Mouse (Mus musculus) T-helper 17 cell (primary cell): ENCODE data around the gene Mgarp.
"Not testable (repeated sequence)": the region's sequence is repeated elsewhere in the genome, so short reads cannot be mapped to it uniquely, and the experiment has no call there.

Experiments used
- in situ Hi-C, 2 experiments: fragments of 300-600 bp; cut with MboI, MseI; formaldehyde crosslinking; loops; 1 replicate in 1 of 2; 2 replicates in 1 of 2; pipeline ENCODE4 v1.15.1; 2025; ENCODE audit warnings: high pct_unique_total_duplicates in 2 of 2

The Mgarp gene

DNA sequence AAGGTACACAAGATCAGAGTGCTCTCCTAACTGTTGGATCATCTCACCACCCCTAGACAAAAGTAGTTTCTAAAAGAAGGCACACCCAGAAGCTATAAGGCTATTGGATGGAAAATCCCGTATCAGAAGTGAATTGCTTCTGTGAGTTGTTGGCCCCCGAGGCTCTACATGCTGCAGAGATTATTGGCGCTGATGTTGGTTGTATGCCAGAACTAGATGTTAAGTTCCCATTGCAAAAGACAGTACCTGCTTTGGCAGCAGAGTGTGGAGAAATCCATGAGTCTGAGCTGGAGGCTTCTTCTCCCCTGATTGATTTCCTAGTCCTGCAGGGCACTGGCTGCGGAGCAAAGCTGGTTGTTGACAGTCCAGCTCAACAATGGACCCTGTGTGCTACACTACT, 28.5 kb downstream of the Mgarp start:
- in situ Hi-C loops: no loop called here

DNA sequence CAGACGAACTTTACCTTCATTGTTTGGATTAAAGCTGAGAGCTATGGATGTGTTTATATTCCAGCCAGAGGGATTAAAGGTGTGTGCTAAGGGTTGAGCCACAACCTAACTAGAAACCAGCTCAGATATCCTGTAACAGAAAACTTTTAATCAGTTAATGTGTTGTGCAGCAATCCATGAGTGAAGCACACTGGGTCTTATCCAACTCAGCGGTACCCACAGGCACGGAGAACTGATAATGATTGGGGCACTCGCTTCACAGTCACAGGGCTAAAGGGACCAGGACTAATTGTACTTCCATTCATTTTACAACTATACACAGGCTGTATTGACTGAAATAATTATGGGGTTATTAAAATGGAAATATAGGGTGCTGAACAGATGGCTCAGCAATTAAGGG, 29.6 kb downstream of the Mgarp start:
- in situ Hi-C loops: no loop called here

DNA sequence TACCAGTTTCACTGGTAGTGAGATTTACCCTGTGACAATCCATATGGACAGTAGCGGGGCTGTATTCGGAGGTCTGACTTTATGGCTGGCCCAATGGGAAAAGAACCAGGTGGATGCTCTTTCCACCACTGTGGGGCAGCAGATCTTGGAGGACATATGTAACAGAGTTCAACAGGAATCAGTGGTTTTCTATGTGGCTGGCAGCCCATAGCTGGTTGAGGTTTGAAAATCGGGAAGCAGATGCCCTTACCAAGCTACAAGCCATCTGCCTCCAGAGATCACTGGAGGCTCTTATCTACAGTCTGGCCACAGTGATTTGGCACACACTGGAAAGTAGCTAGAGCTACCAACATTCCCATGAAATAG, 31.0 kb downstream of the Mgarp start:
- in situ Hi-C loops: no loop called here

GRCm38 (mm10) chr3:51364703-51365516, 31.6 kb downstream of the Mgarp start:
- in situ Hi-C loops: loop anchor here (5.0 kb wide), 2 partner anchors 78 to 133 kb away; no protein-coding TSS in a partner anchor

GRCm38 (mm10) chr3:51361066-51361465, 35.5 kb downstream of the Mgarp start:
- in situ Hi-C loops: loop anchor here (5.0 kb wide), 2 partner anchors 74 to 129 kb away; no protein-coding TSS in a partner anchor

DNA sequence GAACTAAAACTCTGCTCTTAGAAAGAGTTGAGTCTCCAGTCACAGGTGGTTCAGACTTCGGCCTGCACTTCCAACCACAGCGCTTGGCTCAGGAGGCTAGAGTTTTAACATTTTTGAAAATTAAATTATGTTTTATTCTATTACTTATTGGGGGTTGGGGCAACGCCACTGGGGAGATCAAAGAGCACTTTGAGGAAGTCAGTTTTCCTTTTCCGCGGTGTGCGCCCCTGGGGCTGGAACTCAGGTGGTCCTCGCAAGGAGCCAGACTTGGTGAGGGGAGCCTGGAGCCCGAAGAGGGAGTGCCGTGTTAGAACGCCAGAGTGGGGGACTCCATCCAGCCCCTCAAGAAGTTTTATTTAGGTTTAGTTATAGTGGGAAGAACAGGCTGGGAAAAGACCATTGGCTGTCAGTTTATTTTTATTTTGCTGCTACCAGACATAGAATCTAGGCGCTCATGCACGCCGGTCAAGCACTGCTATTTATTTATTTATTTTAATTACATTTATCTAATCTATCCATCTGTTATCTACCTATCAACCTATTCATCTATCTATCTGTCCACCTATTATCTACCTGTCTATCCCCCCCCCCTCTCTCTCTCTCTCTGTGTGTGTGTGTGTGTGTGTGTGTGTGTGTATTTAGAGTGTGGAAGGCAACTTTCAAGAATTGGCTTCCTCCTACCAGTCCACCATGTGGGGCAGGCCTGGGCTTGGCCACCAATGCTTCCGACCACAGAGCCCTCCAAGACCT, 36.8 kb downstream of the Mgarp start:
- in situ Hi-C loops: loop anchor here (5.0 kb wide), 2 partner anchors 72 to 127 kb away; no protein-coding TSS in a partner anchor

- in situ Hi-C loops: loop anchor here in 1 of 2 experiments (5.0 kb wide), 1 partner anchor 127 kb away; no protein-coding TSS in a partner anchor
Observed at GRCm38 (mm10) chr3:51358660-51359557, 37.6 kb downstream of the Mgarp start.

DNA sequence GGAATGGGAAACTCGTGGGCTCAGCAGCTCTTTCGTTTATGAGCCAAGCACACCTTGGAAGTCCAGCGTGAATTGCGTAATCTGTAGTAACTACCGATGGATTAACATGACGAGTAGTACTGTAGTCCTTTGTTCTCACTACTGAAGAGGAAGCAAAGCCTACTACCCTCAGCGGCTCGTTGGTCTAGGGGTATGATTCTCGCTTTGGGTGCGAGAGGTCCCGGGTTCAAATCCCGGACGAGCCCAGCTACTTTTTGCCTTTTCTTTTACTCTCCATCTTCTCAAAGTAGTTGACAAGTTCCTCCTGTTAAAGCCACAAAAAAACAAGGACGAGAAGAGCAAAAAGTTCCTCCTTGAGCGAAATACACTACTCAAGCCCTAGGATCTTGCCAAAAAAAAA, 38.4 kb downstream of the Mgarp start:
- in situ Hi-C loops: loop anchor here in 1 of 2 experiments (5.0 kb wide), 1 partner anchor 126 kb away; no protein-coding TSS in a partner anchor

- in situ Hi-C loops: loop anchor here in 1 of 2 experiments (5.0 kb wide), 1 partner anchor 125 kb away; no protein-coding TSS in a partner anchor
Observed at GRCm38 (mm10) chr3:51357624-51358023, 38.9 kb downstream of the Mgarp start.

DNA sequence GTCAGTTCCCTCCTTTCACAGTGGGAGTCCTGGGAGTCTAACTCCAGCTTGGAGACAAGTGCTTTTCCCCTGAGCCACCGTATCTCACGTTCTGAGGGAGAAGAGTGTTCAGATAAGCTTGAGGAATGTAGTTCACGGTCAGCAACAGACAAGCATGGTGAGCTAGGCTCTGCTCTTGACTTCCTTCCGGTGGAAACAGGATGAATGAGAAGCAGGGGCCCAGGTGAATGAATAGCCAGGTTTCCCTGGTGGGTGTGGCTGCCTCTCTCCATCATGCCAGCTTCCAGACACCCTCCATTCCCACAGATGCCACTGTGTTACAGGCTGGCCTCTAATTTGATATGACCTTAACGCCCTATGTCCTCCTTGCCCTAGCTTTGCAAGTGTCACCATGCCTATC, 39.5 kb downstream of the Mgarp start:
- in situ Hi-C loops: loop anchor here in 1 of 2 experiments (5.0 kb wide), 1 partner anchor 125 kb away; no protein-coding TSS in a partner anchor

- in situ Hi-C loops: loop anchor here (5.0 kb wide), 2 partner anchors 68 to 123 kb away; no protein-coding TSS in a partner anchor
Observed at GRCm38 (mm10) chr3:51354956-51355355, 41.6 kb downstream of the Mgarp start.

DNA sequence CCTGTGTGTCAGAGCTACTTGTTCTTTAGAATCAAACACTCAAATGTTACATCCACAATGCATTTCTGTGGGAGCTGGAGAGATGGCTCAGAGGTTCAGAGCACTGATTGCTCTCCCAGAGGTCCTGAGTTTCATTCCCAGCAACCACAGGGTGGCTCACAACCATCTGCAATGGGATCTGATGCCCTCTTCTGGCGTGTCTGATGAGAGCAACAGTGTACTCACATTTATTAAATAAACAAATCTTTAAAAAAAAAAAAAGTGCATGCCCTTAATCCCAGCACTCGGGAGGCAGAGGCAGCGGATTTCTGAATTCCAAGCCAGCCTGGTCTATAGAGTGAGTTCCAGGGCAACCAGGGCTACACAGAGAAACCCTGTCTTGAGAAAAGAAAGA, 42.5 kb downstream of the Mgarp start:
- in situ Hi-C loops: loop anchor here in 1 of 2 experiments (5.0 kb wide), 1 partner anchor 67 kb away; no protein-coding TSS in a partner anchor

DNA sequence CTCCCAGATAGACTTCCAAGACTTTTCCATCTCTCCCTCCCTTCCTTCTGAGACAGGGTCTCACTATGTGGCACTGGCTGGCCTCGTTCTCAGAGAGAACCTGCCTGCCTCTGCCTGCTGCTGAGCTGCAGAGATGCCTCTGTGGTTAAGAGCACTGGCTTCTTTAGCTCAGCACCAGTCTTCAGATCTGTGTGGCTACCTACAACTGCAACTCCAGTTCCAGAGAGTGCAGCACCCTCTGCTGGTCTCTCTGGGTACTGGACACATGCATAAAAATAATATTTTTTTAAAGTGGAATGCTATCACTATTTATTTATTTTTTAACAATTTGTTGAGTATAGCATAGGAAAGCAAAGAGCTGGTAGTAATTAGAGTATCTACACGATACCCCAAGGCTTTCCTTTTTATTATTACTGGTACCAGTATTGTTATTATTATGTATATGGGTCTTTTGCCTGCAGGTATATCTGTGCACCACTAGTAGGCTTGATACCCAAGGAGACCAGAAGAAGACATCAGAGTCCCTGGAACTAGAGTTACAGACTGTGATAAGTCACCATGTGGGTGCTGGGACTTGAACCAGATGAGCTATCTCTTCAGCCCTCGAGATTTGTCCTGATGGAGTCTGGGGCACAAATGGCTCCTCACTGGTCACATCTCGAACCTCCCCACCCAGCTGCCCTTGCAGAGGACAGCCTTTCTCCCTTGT, 43.1 kb downstream of the Mgarp start:
- in situ Hi-C loops: loop anchor here in 1 of 2 experiments (5.0 kb wide), 1 partner anchor 66 kb away; no protein-coding TSS in a partner anchor

DNA sequence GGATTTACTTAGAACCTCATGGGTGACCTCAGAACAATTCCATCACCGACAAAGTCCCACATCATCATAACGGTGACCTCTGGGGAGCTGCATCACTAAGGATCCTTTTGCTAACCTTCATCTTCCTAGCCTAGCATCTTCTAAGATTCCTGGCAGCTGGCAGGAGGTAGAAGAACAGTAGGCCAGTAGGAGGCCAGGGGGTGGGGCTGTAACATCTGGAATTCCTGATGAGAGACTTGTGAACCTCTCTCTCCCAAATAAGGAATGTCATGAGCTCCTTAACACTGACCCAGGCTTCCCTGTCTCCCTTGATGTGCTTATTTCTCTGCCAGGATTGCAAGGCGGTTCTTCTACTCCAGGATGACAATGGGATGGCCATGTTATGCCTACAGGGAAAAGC, 45.7 kb downstream of the Mgarp start:
- in situ Hi-C loops: loop anchor here in 1 of 2 experiments (5.0 kb wide), 1 partner anchor 64 kb away; no protein-coding TSS in a partner anchor

DNA sequence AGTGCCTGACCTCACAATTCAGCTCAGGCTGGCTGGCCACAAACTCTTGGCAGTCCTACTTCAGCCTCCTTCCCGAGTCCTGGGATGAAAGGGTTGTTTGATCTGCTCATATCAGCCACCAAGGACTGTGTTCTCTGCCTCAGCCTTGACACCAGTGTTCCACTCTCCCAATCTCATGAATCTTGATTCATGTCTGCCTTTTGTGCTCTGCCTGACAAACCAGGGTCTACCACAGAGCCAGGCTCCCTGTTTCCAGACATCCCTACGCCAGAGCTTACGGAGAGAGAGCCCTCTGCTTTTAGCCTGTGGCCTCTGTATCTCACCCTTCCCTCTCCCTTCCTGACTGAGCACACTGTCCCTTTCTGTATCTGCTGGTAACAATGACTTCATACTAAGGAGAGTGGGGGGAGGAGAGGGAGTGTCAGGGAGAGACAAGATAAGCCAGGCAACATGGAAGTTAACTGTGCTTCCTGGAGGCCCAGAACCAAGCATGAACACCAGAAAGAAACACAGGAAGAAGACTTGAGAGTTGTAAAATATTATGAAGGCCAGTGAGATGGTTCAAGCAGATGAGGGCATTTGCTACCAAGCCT, 47.8 kb downstream of the Mgarp start:
- in situ Hi-C loops: no loop called here

DNA sequence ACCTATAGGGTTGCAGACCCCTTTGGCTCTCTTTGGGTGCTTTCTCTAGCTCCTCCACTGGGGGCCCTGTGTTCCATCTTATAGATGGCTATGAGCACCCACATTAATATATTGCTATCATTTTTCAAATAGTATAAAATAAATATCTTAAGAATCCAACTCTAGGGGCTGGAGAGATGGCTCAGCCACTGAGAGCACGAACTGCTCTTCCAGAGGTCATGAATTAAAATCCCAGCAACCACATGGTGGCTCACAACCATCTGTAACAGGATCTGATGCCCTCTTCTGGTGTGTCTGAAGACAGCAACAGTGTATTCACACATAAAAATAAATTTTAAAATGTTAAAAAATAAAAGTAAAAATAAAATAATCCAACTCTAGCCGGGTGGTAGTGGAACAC, 51.5 kb downstream of the Mgarp start:
- in situ Hi-C loops: not testable (repeated sequence)

DNA sequence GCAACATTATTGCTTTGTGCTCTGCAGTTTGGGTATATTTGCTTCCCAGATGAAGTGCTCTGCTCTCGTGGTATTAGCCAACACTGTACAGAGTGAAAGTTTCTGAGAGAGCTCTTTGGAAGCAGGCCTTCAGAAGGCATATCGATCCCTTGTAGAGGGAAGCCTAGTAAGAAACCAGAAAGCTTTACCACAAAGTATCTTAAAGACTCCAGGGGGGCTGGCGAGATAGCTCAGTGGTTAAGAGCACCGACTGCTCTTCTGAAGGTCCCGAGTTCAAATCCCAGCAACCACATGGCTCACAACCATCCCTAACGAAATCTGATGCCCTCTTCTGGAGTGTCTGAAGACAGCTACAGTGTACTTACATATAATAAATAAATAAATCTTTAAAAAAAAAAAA, 52.4 kb downstream of the Mgarp start:
- in situ Hi-C loops: not testable (repeated sequence)

DNA sequence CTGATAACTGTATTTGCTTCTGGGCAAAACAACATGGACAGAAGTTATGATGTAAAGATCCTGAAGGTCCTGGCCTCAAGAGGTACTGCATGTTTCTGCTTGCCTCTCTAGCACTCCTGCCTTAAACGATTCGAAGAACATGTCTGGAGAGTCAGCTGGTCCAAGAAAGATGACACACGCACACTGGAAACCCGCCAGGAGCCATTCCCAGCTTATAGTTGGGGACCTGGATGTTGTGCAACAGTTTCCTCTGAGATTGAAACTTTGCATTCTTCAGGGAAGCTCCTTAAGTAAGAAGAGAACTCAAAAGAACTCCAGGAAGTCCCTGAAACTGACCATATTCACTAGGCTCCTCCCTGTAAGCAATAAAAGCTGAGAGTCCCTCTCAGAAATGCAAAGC, 53.3 kb downstream of the Mgarp start:
- in situ Hi-C loops: no loop called here

DNA sequence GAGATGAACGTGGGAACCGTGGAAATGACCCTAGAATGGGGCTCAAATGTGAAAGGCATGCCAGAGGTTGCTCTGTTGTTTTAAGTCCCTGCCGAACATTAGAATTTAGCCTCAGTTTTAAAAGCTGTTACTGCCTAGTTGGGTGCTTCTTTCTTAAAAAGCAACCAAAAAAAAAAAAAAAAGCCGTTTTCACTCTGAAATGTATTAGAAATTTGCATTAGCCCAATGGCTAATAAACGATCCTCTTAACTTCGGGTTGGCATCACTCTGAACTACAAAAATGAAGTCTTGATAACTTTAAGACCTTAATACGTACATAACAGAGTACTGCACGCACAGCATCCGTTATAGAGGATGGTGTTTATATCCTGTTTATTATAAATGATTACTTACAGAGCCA, 54.4 kb downstream of the Mgarp start:
- in situ Hi-C loops: no loop called here
